Mouse (Mus musculus): ENCODE measurements at regions not wholly inside any gene's neighbourhood (a gene's known extent, or its start where the extent isn't known, plus 50 kb on each side); places are given as distances from the start of the nearest gene placed in this dataset.

- no peak for DNase-seq (ENCODE audit: low read depth, low spot score)
These were observed 118.4 kb downstream of the Barx2 start for GRCm38 (mm10) chr9:31794911-31795310.

DNA sequence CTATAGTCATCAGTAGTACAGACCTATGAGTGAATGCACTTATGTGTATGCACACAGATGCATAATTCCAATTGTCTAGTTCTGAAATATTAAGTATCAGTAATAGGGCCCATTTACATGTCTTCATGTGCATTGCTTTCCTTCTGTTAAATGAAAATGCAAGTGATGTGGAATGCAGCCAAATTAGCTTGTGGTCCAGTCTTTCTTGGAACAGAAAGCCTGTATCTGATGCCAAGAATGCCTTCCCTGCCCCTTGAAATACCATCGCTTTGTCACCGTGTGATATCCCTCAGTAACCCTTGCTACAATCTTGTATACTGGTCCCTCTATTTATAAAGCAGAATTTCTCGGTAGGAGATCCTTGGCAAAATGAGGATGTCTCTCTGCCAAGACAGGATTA is 137.3 kb downstream of the Barx2 start:
- no peak for DNase-seq (ENCODE audit: low read depth, low spot score)

DNA sequence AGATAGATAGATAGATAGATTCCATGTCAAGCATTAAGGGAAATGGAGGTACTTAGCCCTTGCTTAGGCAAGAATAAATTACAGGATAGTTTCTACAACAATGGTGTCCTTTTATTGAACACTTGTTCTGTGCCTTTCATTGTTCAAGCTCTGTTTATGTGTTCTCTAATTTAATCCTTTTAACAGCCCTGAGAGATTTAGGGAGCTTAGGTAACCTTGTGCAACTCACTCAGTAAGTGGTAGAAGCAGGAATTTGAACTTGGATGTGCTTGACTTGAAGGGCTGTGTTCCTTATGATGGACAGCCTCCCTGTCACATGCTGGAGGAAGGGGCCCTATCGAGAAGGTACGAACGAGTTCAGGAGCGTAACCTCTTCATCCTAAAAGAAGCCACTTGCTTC is 147.9 kb downstream of the Barx2 start:
- DNase-seq (ENCODE audit: low read depth, low spot score): no peak

DNA sequence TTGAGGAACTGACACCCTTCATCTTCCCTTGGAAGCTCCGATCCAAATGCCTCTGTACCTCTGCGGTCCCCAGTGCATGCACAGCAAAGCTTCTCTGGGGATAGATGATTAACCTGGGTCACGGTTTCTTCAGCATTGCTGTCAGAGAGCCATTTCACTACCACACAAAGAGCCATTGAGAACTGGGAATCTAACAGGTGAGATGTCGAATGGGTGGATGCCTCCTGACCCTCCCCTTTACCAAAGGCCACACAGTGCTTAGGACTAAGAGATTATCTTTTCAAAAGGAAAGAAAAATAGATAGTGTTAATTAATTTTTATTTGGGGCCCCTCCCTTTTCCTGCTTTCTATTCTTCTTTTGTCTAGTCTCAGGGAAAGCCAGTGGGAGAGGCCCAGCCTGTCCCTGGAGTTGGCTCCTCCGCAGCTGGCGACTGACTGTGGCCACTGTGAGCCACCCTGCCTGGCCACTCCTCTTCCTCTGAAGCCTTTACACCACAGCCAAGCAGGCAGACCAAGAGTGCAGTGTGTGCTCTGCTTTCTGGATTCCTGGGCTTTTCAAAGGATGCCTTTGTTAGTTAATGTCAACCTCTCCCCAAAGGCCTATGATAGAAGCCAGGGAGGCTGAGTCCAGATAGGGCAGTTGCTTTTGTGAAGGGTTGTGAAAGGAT is 155.2 kb downstream of the Barx2 start:
- DNase-seq (ENCODE audit: low read depth, low spot score): no peak

DNA sequence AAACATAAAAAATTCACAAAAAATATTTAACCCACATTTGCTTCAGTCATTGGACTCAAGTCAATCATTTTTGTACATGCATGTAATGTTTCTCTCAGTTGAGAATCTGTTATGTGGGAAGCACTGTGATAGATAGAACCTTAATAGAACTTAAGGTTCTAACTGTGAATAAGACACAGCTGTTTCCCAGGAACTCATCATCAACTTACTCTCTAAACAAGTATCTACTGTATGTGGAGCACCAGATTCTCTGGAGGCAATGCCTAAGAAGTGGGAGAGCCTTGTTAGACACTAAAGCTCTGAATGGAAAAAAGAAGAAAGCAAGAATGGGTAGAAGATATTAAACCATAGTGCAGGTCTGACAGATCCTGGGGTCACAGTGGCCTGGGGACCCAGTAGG is 182.8 kb downstream of the Barx2 start:
- no peak for DNase-seq (ENCODE audit: low read depth, low spot score)

GRCm38 (mm10) chr9:31719309-31719708 is 194.0 kb downstream of the Barx2 start:
- DNase-seq (ENCODE audit: low read depth, low spot score): no peak

DNA sequence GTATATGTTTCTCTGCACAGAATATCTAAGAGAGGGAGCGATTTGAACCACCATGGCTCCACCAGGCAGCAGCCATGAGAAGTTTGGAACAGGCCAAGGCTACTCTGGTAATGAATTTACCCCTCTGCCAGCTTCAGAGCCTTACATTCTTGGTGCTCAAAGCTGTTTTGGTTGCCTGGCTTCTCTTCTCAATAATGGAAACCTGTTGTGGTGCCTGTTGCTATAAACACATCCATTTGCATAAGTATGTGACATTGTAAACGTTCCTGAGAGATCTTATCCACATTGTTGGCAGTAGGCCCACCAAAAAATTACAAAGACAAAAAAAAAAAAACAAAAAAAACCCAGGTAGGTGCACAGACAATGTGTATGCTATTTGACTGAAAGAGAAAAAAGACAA is 203.2 kb downstream of the Barx2 start:
- DNase-seq (ENCODE audit: low read depth, low spot score): no peak

DNA sequence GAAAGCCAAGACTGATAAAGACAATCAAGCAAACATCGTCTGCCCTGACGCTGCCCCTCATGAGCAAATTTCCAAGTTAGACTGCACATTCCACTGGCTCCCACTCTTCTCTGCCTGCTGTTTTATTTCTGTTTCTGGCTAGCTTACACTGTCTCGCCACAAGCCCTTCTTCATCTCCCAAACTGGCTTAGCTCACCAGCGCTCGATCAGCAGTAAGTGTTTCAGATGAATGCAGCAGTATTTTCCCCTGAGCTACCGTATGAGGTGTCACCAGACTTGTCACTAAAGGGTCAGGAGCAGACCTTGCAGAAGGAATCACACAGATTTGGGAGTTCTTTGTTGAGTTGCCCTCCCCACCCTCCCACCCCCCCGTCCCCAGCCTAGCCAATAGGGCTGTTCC is 206.6 kb downstream of the Barx2 start:
- DNase-seq (ENCODE audit: low read depth, low spot score): no peak

DNA sequence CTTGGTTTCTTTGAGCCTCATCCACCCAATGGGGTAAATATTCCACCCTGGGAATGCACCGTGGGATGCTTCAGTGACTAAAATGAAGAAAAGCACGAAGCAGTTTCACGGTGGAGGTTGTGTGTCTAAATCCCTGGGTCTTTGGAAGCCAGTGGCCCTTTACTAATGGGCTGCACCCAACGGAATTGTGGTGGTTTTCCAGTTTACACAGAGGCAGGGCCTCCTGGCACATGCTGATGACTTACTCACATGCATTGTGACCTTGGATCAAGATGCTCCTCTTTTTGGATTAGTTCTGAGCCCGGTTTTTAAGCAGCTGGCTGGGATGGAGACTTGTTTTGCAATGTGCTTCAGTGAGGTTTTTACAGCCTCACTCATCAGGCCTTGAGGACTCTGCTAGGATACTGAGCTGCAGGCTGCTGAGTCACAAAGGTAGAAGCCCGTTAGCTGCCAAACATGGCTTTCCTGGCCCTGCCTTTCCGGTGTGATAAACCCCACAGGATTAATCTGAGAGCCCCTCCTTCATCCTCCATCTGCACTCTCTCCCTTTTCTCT is 222.3 kb downstream of the Barx2 start:
- no peak for DNase-seq (ENCODE audit: low read depth, low spot score)

- DNase-seq (ENCODE audit: low read depth, low spot score): no peak
These were observed 224.1 kb upstream of the Tmem45b start for GRCm38 (mm10) chr9:31688398-31688705.

GRCm38 (mm10) chr9:31687686-31688397 is 223.6 kb upstream of the Tmem45b start:
- no peak for DNase-seq (ENCODE audit: low read depth, low spot score)

GRCm38 (mm10) chr9:31686466-31686865 is 222.2 kb upstream of the Tmem45b start:
- DNase-seq (ENCODE audit: low read depth, low spot score): no peak

DNA sequence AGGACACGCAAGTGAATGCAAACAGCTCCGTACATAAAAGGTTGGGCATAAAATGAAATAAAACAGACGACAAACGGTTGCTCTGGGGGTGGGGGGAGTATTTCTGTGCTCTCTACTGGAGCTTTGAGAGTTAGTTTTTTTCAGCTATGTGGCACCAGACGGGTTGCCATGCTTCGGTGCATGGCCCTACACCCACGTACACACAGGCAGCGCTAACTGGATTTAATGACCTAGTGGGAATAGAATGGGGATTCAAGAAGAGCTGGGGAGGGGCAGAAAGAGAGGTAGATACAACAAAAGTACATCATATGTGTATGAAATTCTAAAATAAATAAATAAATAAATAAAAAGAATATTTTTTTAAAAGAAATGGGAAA is 220.5 kb upstream of the Tmem45b start:
- no peak for DNase-seq (ENCODE audit: low read depth, low spot score)

- DNase-seq (ENCODE audit: low read depth, low spot score): peak; percentile 16
These were observed 220.0 kb upstream of the Tmem45b start for GRCm38 (mm10) chr9:31684099-31684811.

- no peak for DNase-seq (ENCODE audit: low read depth, low spot score)
These were observed 219.2 kb upstream of the Tmem45b start for GRCm38 (mm10) chr9:31683302-31684081.

DNA sequence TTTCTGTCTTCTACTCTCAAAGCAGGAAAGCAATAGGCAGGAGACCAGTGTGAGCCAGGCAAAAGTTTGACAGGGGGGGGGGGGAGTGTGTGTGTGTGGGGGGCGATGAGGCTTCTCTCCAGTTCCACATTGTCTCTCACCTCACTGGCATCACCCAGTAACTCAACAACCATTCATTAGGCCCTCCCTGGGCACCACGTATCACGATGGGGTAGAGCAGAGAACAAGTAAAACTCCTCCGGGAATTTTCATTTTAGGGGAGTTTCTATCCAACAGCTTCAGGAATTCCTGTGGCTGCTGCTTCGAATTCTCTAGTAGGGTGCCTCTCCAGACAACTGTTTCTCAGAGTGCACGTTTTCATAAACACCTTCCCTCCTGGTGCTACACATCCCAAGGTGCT is 218.6 kb upstream of the Tmem45b start:
- no peak for DNase-seq (ENCODE audit: low read depth, low spot score)

DNA sequence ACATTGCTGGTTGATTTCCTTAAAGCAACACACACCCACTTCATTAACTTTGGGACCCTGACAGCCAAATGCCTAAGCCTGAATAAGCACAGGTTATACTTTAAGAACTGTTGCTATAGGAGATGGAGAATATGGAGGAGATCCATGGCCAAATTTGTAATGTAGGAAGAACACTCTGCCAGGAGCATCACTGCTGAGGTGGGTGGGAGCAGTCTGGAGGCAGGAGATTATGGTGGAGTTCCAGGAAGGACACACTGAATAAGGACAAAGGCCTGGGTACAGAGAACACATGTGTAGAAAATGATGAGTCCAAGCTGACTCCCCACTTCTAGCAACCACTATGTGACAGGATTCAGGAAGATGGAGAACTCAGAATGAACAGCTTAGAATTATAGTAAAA is 212.9 kb upstream of the Tmem45b start:
- DNase-seq (ENCODE audit: low read depth, low spot score): no peak

GRCm38 (mm10) chr9:31659026-31659425 is 194.8 kb upstream of the Tmem45b start:
- no peak for DNase-seq (ENCODE audit: low read depth, low spot score)

DNA sequence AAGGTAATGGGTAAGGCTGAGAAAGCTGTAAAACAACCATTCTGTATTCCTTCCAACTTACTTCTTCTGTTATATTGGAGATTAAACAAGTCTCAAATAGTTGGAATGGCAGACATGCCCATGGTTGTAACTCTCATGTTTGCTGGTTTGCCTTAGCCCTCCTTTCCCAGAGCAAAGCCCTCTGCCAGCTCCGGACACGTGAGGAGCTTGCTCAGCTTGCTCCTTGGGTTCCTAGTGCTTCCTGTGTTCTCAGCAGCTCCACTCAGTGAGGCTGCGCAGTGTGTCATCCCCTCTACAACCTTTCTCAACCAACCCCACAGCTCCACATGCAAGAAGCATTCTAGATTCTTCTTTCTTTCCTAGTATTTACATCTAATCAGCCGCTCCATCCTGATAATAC is 193.3 kb upstream of the Tmem45b start:
- no peak for DNase-seq (ENCODE audit: low read depth, low spot score)

DNA sequence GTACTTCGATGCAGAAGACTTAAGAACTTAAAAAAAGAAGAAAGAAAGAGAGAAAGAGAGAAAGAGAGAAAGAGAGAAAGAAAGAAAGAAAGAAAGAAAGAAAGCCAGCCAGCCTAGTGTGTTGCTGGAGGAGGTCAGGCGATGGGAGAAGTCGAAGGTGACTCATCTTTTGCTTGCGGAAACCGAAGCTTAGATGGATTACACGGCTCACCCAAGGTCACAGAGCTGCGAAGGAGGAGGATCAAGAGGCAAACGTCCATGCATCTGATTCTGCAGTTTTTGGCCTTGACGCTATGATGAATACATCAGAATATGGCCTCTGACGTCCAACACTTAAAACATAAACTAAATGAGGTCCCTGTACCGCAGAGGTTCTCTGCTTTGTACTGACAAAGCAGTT is 192.4 kb upstream of the Tmem45b start:
- no peak for DNase-seq (ENCODE audit: low read depth, low spot score)

GRCm38 (mm10) chr9:31654747-31655146 is 190.5 kb upstream of the Tmem45b start:
- DNase-seq (ENCODE audit: low read depth, low spot score): no peak

GRCm38 (mm10) chr9:31654213-31654612 is 190.0 kb upstream of the Tmem45b start:
- DNase-seq (ENCODE audit: low read depth, low spot score): no peak
